Mouse (Mus musculus): ENCODE measurements around the gene Tbc1d22a.

Tbc1d22a gene

GRCm38 (mm10) chr15:86213753-86214548 is at the start of gene Tbc1d22a:
TSS of gene Tbc1d22a (plus strand) at chr15:86214459.
- peak; percentile 94 to 95 for DNase-seq

DNA sequence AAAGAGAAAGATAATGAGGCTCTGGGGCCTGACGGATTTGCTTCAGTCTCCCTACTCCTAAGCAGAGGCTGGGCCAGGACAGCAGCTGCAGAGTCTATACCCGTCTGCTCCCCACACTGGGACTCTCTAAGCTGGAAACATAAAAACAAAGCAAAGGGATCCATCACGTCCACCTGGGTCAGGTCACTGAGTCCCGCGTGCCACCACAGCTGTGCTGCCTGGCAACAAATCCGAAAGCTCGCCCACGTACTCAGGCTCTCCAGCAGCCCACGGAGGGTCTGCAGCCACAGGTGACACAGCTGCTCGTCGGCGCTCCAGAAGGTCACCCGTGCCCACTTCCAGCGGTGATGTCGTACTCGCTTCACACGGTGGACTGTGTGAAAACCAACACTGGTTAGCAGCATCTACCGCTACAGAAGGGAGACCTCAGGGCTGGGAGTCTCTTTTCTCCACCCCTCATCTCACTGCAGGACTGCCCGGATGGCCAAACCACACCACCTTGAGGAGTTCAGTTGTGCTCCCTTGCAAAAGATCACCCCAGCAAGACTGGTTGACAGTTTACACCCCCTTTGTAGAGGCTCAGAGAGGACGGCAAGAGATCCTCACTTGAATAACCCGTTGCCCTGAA is 49.4 kb upstream of the Tbc1d22a start:
- no peak for DNase-seq

DNA sequence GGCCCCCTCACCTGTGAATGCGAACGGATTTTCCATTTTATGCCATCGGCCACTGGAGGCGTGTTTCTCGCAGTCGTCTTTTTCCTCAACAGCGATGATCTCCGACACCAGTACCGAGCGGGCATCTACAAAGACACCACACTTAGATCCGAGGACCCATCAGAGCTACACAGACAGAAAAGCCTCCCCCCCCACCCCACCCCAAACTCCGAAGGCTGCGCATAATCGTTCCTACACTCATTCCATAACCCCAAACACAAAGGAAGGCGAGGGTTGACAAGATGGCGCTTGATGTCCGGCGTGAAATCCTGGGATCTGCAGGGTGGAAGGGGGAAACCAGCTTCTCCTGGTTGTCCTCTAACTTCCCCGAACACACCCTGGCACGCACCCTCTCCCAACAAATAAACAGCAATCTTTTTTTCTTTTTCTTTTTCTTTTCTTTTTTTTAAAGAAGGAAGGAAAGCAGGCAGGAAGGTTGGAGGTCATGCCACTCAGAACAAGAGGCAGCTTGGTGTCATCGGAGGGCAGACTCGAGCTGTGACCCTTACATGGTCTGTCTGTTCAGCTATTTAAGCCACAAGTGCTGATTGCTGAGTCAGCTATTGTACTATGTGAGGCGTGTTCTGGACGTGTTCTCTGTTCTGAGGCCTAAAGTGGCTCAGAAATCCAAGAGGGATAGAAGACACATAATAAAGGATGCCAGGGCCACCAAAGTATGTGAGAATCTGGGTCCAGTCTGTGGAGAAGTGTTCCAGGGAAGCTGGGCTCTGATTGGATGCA is 48.3 kb upstream of the Tbc1d22a start:
- no peak for DNase-seq

GRCm38 (mm10) chr15:86167032-86167655 is 47.1 kb upstream of the Tbc1d22a start:
- no peak for DNase-seq

GRCm38 (mm10) chr15:86167787-86168504 is 46.3 kb upstream of the Tbc1d22a start:
- DNase-seq: peak in 1 of 2 experiments; percentile 28

- peak; percentile 45 to 72 for DNase-seq
Measured at GRCm38 (mm10) chr15:86168505-86168867, 45.8 kb upstream of the Tbc1d22a start.

DNA sequence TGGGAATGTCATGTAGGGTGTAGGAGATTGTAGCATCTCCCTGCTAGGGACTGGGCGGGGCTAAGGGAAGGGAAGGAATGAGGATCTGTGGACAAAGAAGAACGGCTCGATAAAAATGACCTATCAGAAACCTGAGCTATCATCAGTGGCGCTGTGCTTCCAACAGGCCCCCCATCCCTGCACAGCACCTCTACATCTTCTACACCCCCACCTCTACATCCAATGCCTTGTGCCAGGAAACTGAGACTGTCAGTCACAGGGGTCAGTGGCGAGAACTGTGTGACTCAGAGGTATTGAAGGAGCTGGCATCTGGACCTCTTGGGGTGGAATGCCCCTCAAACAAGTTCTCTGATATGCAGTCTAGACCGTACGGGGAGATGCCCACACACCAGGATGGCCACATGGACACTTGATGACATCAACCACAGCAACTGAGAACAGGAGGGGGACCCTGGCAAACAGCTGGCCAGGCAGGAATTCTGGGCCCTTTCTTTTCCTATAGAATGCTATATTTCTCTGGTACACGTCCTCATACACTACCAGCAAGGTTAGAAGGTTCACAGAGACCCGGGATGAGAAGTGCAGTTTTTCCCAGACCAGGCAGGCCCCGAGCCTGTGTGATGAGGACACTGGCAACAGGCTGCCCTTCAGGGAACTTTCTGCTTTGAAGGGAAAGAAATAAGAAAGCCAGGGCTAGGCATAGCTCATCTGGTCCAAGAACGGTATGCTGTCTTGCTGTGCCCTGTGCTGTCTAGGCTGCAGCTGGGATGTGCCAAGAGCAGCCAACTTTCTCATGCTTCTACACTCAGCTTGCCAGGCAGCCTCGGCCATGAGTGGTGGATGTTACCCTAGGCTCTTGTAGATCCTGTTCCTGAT is 45.1 kb upstream of the Tbc1d22a start:
- DNase-seq: no peak

DNA sequence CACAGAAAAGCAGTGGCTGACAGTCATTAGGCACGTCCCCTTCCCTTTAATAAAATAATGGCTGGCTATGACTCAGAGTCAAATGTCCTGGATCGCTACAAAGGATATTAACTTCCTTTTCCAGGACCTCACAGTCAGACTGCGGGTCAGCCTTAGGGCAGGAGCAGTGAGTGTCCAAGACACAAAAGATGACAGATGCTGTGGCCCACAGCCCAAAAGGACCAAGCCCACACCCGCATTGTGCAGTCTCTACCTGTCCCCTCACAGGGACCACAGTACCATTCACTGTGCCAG is 44.5 kb upstream of the Tbc1d22a start:
- DNase-seq: peak; percentile 40 to 72

DNA sequence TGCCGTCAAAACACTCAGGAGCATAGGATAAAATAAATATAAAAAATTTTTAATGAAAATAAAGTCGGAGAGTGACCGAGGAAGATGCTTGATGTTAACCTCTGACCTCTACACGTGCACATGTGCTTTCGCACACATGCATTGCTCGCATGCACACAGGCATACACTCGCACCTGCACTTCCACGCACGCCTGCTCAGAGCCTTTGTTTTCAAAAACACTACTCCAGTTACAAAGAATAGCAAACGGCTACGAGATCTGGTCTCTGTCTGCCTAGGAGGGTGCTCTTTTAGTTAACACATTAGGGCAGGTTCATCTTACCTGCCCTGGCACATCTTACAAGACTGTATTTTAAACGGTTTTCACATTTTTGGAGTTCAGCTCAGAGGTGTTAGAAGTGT is 42.9 kb upstream of the Tbc1d22a start:
- no peak for DNase-seq

- no peak for DNase-seq
Measured at GRCm38 (mm10) chr15:86172124-86172523, 42.1 kb upstream of the Tbc1d22a start.

DNA sequence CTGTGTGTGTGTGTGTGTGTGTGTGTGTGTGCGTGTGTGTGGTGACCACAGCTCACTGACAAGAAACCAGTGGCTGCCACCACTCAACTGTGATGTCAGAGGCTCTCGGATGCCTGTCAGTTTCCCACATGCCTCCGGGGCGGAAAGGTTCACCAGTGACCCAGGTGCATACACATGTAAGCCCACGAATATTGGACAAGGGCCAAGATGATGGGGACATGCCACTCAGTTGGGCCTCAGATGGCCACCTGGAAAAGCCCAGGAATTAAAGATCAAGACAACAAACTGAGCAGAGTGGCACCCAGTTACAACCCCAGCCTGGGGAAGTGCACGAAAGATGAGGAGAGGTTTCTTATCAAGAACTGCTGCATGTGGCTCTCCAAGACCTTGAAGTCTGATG is 41.7 kb upstream of the Tbc1d22a start:
- no peak for DNase-seq

- peak; percentile 60 to 68 for DNase-seq
Measured at GRCm38 (mm10) chr15:86173136-86173985, 40.9 kb upstream of the Tbc1d22a start.

DNA sequence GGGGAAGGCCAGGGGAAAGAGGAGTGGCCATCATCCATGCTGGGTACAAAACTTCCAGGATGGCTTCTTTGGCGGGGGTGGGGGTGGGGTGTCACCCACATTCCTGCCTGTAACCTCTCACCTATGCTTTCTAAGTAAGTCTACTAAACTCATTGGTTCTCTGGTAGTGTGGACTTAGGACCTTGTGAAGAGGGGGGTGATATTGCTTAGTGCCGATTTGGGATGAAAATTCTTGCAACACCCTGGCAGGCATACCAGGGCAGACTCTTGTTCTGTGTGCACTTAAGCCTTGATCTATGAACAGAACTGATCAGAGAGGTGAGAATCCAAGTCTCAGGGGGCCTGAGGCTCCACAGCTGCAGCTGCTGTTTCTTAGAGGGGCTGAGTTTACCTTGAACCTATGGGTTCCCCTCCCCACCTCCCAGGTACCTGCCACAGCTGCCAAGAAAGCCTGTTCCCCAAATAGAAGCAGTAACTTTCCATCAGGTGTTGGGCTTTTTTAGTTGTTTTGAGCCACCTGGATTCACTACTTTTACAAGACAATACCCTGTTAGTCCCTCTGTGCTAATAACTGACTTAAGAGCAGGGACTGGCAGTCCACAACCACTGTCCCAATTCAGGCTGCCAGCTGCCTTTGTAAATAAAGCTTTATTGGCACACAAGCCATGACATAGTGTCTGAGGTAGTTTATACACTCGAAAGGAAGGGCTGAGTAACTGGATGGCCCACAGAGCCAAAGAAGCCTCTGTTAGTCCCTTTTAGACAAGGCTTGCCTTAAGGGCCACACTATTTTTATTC is 38.8 kb upstream of the Tbc1d22a start:
- peak in 1 of 2 experiments; percentile 25 for DNase-seq

DNA sequence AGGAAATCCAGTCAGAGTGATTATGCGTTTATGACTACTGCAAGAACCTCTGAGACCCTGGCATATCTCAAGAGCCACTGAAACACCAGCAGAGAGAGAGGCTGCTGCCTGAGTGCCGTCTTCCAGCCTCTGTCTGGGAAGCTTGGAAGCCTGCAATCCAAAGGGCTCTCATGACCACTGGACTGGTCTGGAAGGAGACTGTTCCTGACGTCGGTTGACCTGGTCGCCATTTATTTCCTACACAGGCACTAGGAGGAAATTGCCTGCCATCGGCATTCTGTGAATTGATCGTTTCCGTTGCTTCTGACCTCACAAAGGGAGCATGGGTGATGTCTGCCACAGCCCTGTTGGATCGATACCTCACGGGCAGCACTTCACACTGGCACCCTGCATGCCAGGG is 38.1 kb upstream of the Tbc1d22a start:
- peak in 1 of 2 experiments; percentile 56 for DNase-seq

GRCm38 (mm10) chr15:86176771-86177702 is 37.2 kb upstream of the Tbc1d22a start:
- DNase-seq: peak in 1 of 2 experiments; percentile 40

DNA sequence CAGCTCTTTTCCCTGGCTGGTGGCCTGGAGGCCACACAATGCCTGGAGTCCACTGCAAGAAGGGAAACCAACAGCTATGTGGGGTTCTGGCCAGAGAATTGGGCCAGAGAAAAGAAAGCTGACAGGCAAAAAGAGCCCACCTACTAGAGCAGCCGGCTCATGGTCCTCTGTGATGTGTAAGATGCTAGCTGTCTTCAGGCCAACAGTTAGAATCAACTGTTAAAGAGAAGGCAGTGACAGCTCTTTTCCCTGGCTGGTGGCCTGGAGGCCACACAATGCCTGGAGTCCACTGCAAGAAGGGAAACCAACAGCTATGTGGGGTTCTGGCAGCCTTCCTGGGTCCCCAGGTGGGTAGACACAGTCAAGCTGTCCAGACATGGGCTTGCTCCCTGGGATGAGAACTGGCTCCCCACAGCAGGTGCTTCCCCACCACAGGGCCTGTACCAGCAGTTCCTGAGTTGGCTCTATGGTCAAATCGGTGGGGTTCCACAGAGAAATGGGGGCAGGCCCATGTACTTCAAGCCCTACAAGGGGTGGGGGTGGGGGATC is 36.5 kb upstream of the Tbc1d22a start:
- peak in 1 of 2 experiments; percentile 30 for DNase-seq

- no peak for DNase-seq
Measured at GRCm38 (mm10) chr15:86178594-86178993, 35.7 kb upstream of the Tbc1d22a start.

- no peak for DNase-seq
Measured at GRCm38 (mm10) chr15:86180427-86180826, 33.8 kb upstream of the Tbc1d22a start.

Measured in kidney, postnatal 25 days (tissue).